Mouse (Mus musculus) cerebellum, adult 11 months (tissue): ENCODE measurements around the gene Tmem59l.

ENCODE experiments used
- DNase-seq: peaks from one replicate; pipeline ENCODE4 v3.0.0; 2022

Gene Tmem59l

GRCm38 (mm10) chr8:70487993-70488796 is 1.0 kb upstream of the Tmem59l start:
- no peak for DNase-seq

- peak; percentile 64 for DNase-seq
Observed at GRCm38 (mm10) chr8:70486191-70486681, 922 bp downstream of the Tmem59l start.

GRCm38 (mm10) chr8:70482943-70483342 is 4.2 kb downstream of the Tmem59l start:
- DNase-seq: no peak

- DNase-seq: no peak
Observed at GRCm38 (mm10) chr8:70481908-70482307, 5.2 kb downstream of the Tmem59l start.

GRCm38 (mm10) chr8:70477269-70477982 is 9.7 kb downstream of the Tmem59l start:
- DNase-seq: peak; percentile 55

GRCm38 (mm10) chr8:70476333-70477268 is 10.6 kb downstream of the Tmem59l start, which contains the start of gene Klhl26:
Gene Klhl26, minus strand, starts transcription at chr8:70476968.
- peak; percentile 95 for DNase-seq

- DNase-seq: peak; percentile 63
Observed at GRCm38 (mm10) chr8:70471856-70472255, 15.3 kb downstream of the Tmem59l start.

- no peak for DNase-seq
Observed at GRCm38 (mm10) chr8:70469938-70470337, 17.2 kb downstream of the Tmem59l start.

GRCm38 (mm10) chr8:70469295-70469916 is 17.8 kb downstream of the Tmem59l start:
- DNase-seq: no peak

- DNase-seq: no peak
Observed at GRCm38 (mm10) chr8:70468733-70469132, 18.4 kb downstream of the Tmem59l start.

GRCm38 (mm10) chr8:70467907-70468306 is 19.3 kb downstream of the Tmem59l start:
- DNase-seq: no peak

- DNase-seq: no peak
Observed at GRCm38 (mm10) chr8:70467229-70467725, 19.9 kb downstream of the Tmem59l start.

GRCm38 (mm10) chr8:70466771-70467170 is 20.4 kb downstream of the Tmem59l start:
- no peak for DNase-seq

- no peak for DNase-seq
Observed at GRCm38 (mm10) chr8:70466305-70466704, 20.9 kb downstream of the Tmem59l start.

GRCm38 (mm10) chr8:70465701-70466100 is 21.5 kb downstream of the Tmem59l start:
- no peak for DNase-seq

GRCm38 (mm10) chr8:70464162-70464561 is 23.0 kb downstream of the Tmem59l start:
- no peak for DNase-seq

GRCm38 (mm10) chr8:70463306-70463705 is 23.9 kb downstream of the Tmem59l start:
- no peak for DNase-seq

- no peak for DNase-seq
Observed at GRCm38 (mm10) chr8:70462516-70462813, 24.7 kb downstream of the Tmem59l start.

- no peak for DNase-seq
Observed at GRCm38 (mm10) chr8:70461765-70462515, 25.2 kb downstream of the Tmem59l start.

- no peak for DNase-seq
Observed at GRCm38 (mm10) chr8:70460606-70461005, 26.6 kb downstream of the Tmem59l start.

GRCm38 (mm10) chr8:70460199-70460598 is 27.0 kb downstream of the Tmem59l start:
- no peak for DNase-seq

- DNase-seq: no peak
Observed at GRCm38 (mm10) chr8:70459636-70460035, 27.5 kb downstream of the Tmem59l start.
